Mouse (Mus musculus) megakaryocyte-erythroid progenitor cell, adult 5-6 weeks (primary cell): ENCODE results near the gene Ccdc78. TPM values are rescaled to one million over a fixed set of nuclear protein-coding genes. Genes with fewer than 3 reads are reported as not detected.

Experiments
- ATAC-seq: replicated peaks from 2 replicates; pipeline ENCODE4 v1.8.0; 2016; ENCODE audit warnings: mild to moderate bottlenecking, inconsistent platforms; ENCODE audit not compliant: severe bottlenecking, poor library complexity, low FRiP score, low TSS enrichment
- total RNA-seq, 2 experiments: library from RNA; stranded (forward) in 1 of 2; stranded (reverse) in 1 of 2; fragments of 200-1000, 215-1000 nt in 1 of 2; fragments of >200 nt in 1 of 2; fragmentation: Nextera tagmentation in 1 of 2; gene quantifications; 2 replicates each; pipeline ENCODE4 v1.2.3; 2014 to 2017

Ccdc78 gene
- total RNA-seq, 2 experiments from 2014 or later = not detected

DNA sequence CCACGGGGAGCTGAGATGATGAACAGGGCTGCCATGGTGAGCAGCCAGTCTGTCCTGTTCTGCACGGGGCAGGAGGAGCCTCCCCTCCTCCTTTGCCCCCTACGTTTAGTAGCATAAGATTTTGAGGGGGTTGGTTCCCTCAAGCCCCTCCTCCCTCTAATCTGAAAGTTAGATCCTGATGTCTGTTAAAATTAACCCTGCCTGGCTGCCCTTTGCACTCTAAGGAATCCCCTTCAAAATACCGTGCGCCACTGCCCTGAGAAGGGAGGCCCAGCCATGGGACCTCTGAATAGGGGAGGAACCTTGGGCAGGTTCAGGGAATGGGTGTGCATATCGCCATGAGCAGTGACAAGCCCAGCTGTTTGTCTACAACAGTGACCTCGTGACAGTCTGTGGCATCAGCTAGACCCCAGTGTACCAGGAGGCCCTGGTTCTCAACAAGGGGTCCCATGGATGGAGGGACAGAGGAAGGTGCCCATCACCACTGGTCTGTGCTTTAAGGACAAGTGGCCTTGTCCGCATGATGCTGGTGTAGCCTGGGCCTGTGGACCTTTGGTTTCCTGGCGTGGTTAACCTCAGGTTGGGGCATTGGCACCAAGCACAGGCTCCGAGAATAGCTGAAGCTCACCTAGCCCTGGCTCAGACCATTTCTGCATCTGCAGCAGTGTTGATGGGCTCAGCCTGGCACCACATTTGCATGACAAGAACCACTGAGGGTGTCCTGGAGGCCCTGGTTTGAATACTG, 10.9 kb upstream of the Ccdc78 start:
- no peak for ATAC-seq

GRCm38 (mm10) chr17:25777948-25778347, 8.4 kb upstream of the Ccdc78 start:
- no peak for ATAC-seq

DNA sequence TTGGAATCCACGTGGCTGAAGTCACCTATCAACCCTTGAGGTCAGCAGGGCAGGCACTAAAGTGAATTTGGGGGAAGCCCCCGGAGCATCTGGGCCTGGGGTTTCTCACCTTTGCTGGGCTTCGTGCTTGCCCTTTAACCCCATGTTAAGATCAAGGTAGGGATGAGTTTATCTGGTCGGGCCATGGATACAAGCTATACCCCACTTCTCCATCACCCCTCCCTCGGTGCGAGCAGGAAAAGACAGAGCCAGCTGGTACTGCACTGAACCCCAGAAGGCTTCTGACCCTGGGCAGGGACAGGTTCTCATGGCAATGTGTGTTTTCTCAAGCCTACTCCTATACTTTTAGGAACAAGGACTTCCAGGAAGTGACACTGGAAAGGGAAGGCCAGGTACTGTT, 5.0 kb upstream of the Ccdc78 start:
- no peak for ATAC-seq

DNA sequence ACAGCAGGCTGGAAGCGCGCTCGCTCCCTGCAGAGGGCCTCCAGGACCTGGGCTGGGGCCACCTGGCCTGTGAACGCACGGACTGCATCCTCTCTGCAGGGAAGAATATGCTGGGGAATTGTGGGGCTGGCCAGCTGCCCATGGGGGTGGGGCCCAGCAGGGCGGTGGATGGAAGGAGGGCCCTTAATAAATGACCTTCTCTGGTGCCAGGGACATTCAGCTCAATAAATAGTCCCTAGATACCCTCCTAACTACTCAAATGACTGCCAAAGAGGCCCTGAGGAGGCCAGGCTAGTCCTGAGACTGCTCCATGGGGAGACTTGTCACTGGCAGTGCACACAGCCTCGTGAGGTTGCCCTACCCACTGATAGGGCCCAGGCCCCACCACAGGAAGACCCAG, 3.3 kb upstream of the Ccdc78 start:
- ATAC-seq = no peak

DNA sequence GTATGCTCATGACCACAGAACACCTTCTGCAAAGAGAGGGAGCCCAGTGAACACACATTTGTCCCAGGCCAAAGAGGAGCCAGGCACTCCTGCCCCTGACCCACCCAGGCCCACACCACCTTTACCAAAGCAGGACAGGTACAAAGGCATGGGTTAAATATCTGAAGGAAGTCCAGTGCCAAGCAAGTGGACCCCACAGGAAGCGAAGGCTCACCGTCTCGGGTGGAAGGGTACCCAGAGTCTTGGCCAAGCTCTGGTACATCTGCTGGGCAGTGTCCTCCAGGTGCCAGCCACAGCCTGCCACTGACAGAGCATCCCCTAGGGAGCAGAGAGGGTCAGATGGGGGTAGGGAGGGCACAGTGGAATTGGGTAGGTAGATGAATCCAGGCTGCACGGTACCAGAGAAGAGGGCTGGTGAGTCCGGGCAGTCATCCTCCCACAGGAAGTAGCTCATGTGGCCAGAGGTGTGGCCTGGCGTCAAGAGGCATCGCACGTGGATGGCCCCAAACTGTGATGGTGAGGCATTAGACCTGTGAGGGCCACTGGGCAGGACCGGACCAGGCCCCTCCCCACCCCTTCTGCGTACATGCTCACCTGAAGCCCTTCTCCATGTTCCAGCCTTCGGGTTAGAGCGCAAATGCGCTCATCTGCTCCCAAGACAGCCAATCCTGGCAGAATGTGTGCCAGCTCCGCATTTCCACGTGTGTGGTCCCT, 2.4 kb upstream of the Ccdc78 start:
- ATAC-seq = no peak

DNA sequence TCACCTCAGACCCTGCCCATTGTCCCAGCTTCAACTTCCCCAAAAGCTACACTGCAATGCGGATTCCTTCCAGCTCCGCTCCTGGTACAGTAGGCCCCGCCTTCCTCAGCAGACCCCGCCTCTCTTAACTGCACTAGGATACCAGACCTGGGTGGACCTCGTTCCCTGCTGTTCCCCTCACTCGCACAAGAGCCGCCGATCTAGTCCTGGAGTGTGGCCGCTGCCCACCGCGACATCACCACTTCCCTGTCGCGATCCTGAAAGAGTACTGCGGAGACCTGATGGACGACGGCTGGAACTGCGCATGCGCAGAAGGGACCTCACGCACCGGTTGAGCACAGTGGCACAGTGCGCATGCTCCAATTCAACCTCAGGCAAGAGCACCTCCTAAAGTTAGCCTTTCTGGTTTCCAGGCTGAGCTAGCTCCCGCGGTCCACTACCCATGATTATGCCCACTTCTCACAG, 1.1 kb upstream of the Ccdc78 start, which contains the start of gene Haghl:
TSS of gene Haghl (minus strand) at position 393 of the 465 bp plus-strand sequence.
- peak; percentile 83 for ATAC-seq

- ATAC-seq = no peak
Measured at GRCm38 (mm10) chr17:25786781-25787504, 563 bp downstream of the Ccdc78 start.

DNA sequence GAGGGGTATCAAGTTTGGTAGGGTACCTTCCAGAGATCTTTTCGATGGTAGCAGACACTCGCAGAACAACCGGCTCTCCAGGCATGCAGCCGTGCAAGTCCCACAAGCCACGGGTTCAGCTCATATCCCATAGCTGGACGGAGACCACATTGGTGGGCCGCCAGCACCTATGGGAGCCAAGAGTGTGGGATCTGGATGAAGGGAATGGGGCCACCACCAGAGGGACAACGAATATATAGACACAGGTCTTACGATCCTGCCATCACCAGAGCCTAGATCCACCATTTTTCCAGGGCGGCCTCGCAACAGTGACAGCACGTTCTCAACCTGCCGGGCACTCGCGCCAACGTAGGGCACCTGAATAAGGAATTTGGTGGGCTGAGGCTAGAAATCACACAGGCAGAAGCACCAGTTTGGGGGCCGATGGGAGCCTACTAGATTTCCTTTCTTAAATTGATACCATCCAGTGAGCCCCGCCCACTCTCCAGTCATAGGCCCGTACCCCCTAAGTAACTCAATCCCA, 5.0 kb downstream of the Ccdc78 start:
- no peak for ATAC-seq

- ATAC-seq = peak; percentile 55
Measured at GRCm38 (mm10) chr17:25791843-25792527, 5.6 kb downstream of the Ccdc78 start.

GRCm38 (mm10) chr17:25792615-25793014, 6.2 kb downstream of the Ccdc78 start, which contains the start of gene Fam173a:
Fam173a (minus strand) TSS chr17:25792901.
- ATAC-seq = peak; percentile 55

- no peak for ATAC-seq
Measured at GRCm38 (mm10) chr17:25794197-25794596, 7.8 kb downstream of the Ccdc78 start.

- ATAC-seq = no peak
Measured at GRCm38 (mm10) chr17:25794998-25795397, 8.6 kb downstream of the Ccdc78 start.

GRCm38 (mm10) chr17:25795609-25796092, 9.3 kb downstream of the Ccdc78 start, which contains the start of gene AC134908.4:
AC134908.4 (minus strand) TSS chr17:25795659.
- ATAC-seq = no peak

GRCm38 (mm10) chr17:25796211-25796771, 9.9 kb downstream of the Ccdc78 start:
- ATAC-seq = no peak

DNA sequence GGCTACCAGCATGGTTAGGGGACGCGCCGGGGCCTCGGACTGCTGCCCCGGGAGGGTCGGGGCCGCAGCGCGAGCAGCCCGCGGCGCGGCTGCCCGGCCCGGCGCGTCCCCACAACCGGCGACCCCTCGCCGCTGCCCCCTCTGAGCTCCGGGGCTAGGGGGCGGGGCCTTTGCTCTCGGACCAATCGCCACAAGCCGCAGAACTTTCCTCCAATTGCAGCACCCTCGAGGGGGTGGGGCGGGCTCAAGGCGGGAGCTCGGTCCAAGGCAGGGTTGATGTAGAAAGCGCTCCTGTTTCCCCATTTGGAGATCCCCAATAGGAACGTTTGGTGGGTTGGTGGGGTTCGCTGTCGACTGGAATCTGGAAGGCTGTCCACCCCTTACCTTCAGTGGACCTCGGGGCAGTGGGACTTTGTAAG, 10.6 kb downstream of the Ccdc78 start, which contains the start of gene Metrn:
TSS of gene Metrn (minus strand) at position 186 of the 419 bp plus-strand sequence.
- peak; percentile 62 for ATAC-seq

DNA sequence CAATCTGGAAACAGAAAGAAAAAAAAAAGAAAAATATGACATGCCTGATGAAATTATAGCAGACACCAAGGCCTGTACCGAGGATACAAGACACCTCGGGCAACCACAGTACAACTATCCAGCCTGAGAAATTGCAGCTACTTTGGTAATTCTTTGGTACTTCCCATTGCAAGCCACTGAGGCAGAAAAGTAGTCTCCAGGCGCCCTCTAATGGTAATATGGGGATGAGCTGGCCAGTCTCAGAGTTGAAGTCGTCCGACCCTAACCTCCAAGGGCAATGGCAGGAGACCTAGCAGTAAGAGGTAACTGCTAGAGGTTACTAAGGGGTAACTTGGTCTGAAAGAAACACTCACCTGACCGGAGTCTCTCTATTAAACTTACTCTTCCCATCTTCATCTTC, 14.6 kb downstream of the Ccdc78 start:
- ATAC-seq = peak; percentile 71

- no peak for ATAC-seq
Measured at GRCm38 (mm10) chr17:25802825-25803517, 16.6 kb downstream of the Ccdc78 start.

- ATAC-seq = no peak
Measured at GRCm38 (mm10) chr17:25806507-25806906, 20.1 kb downstream of the Ccdc78 start.
